Mouse (Mus musculus) intestine, postnatal 0 days (tissue): ENCODE measurements around the gene Gm45618. TPM values are rescaled to one million over a fixed set of nuclear protein-coding genes. Genes with fewer than 3 reads are reported as not detected.
A peak's percentile ranks its signal among the peaks of the same experiment; 100 is the strongest.

Source experiments
- ATAC-seq: fragments of 200-750 bp; cut with Nextera tagmentation; 2 replicates; pipeline ENCODE4 v1.8.0; 2017; ENCODE audit warnings: mild to moderate bottlenecking, moderate TSS enrichment, moderate library complexity
- H3K27ac ChIP-seq: fragments of 300-500 bp; sonication (generic); 2 replicates; pipeline ENCODE4 v1.5.1; 2014; ENCODE audit warnings: mild to moderate bottlenecking, low read depth, low read length, moderate library complexity
- H3K27me3 ChIP-seq: fragments of 300-500 bp; sonication (generic); replicated peaks from 2 replicates; pipeline ENCODE4 v1.6.1; 2014; ENCODE audit warnings: low read length, mixed read lengths; ENCODE audit not compliant: control insufficient read depth, insufficient read depth
- H3K36me3 ChIP-seq: fragments of 300-500 bp; sonication (generic); 2 replicates; pipeline ENCODE4 v1.6.1; 2014; ENCODE audit warnings: mild to moderate bottlenecking, moderate library complexity; ENCODE audit not compliant: control insufficient read depth, insufficient read depth
- H3K4me1 ChIP-seq: fragments of 300-500 bp; sonication (generic); replicated peaks from 2 replicates; pipeline ENCODE4 v1.6.1; 2014; ENCODE audit warnings: antibody characterized with exemption, low read length, mixed read lengths; ENCODE audit not compliant: control insufficient read depth, insufficient read depth
- H3K4me2 ChIP-seq: fragments of 300-500 bp; sonication (generic); replicated peaks from 2 replicates; pipeline ENCODE4 v1.6.1; 2014; ENCODE audit warnings: low read depth, mild to moderate bottlenecking, moderate library complexity
- H3K4me3 ChIP-seq: fragments of 300-500 bp; sonication (generic); 2 replicates; pipeline ENCODE4 v1.5.1; 2014; ENCODE audit warnings: low read depth, low read length
- H3K9ac ChIP-seq: fragments of 300-500 bp; sonication (generic); 2 replicates; pipeline ENCODE4 v1.6.1; 2014; ENCODE audit warnings: mild to moderate bottlenecking, low read depth, low read length
- H3K9me3 ChIP-seq: fragments of 300-500 bp; sonication (generic); 2 replicates; pipeline ENCODE4 v1.6.1; 2016; ENCODE audit warnings: mixed run types; ENCODE audit not compliant: control insufficient read depth
- CTCF ChIP-seq: sonication (generic); IDR thresholded peaks from 2 replicates; pipeline ENCODE4 v1.5.1; 2016; ENCODE audit warnings: low read depth, mild to moderate bottlenecking, control low read depth, antibody characterized with exemption, moderate library complexity
- WGBS: fragments of 180-500 bp; shearing (Covaris S2); extraction: QIAGEN DNeasy Blood & Tissue Kit; methylation state at CpG from one replicate; pipeline ENCODE4 v1.1.7; 2014; 5-methylcytosine and 5-hydroxymethylcytosine counted together
- polyA plus RNA-seq: library from polyadenylated mRNA; unstranded; fragments of >200 nt; fragmentation: Nextera tagmentation; extraction: Ambion mirVana; gene quantifications from 2 replicates; pipeline ENCODE4 v1.2.1, GENCODE M21; 2015

The Gm45618 gene
- polyA plus RNA-seq, 1 experiment from 2014 or later = not detected

- ATAC-seq = no peak
- Histone ChIP-seq H3K27ac (peak overlapping the region; percentile 41; the same call in 1 of the 2 replicates), H3K9me3 (no peaks in the 10 kb centered on the region), H3K4me2 (no peak overlapping the region), H3K27me3 (peaks cover 5% of the 10 kb centered on the region; the same call in 1 of the 2 replicates), H3K36me3 (peaks cover 33% of the 10 kb centered on the region; the same call in 1 of the 2 replicates), H3K4me1 (no peaks in the 10 kb centered on the region), H3K9ac (no peak overlapping the region), H3K4me3 (no peak overlapping the region)
- 40% methylated on average over 12 of the region's 12 CpGs for WGBS
- TF ChIP-seq CTCF = peak; percentile 47
These were observed 36.8 kb downstream of the Gm45618 start for GRCm38 (mm10) chr7:142083588-142084317.

DNA sequence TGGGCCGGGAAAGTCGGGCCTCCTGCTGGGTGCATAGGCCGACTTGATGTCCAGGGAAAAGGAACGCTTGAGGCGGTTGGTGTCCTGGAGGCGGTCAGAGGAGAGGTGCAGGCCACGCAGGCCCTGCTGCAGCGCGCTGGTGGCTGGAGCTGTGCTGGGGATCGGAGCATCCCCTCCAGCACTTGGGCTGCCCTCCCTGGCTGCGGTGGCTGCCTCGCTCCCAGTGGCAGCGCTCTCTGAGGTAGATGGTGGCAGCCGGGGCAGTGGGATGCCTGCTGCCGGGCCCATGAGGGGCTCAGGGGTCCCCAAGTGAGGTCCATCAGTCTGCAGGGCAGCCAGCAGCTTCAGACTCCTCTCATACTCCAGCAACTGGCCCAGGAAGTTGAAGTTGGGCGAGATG is 37.9 kb downstream of the Gm45618 start:
- Histone ChIP-seq H3K4me2 (no peak overlapping the region), H3K9ac (no peak overlapping the region), H3K9me3 (no peaks in the 10 kb centered on the region), H3K36me3 (peaks cover 28% of the 10 kb centered on the region; the same call in 1 of the 2 replicates), H3K4me1 (no peaks in the 10 kb centered on the region), H3K27ac (no peak overlapping the region), H3K27me3 (peaks cover 5% of the 10 kb centered on the region; the same call in 1 of the 2 replicates), H3K4me3 (no peak overlapping the region)
- 67% methylated on average over 16 of the region's 16 CpGs for WGBS
- no peak for TF ChIP-seq CTCF
- no peak for ATAC-seq

- whole genome bisulfite sequencing = 49% methylated on average over 38 of the region's 38 CpGs
- no peak overlapping the region for H3K4me2 ChIP-seq
- peaks cover 27% of the 10 kb centered on the region; the same call in 1 of the 2 replicates for H3K36me3 ChIP-seq
- TF ChIP-seq CTCF = no peak
- H3K9me3 ChIP-seq = no peaks in the 10 kb centered on the region
- H3K9ac ChIP-seq = no peak overlapping the region
- peaks cover 5% of the 10 kb centered on the region; the same call in 1 of the 2 replicates for H3K27me3 ChIP-seq
- no peak for ATAC-seq
- no peak overlapping the region for H3K27ac ChIP-seq
- no peak overlapping the region for H3K4me3 ChIP-seq
- no peaks in the 10 kb centered on the region for H3K4me1 ChIP-seq
These were observed 38.4 kb downstream of the Gm45618 start for GRCm38 (mm10) chr7:142082179-142082578.

DNA sequence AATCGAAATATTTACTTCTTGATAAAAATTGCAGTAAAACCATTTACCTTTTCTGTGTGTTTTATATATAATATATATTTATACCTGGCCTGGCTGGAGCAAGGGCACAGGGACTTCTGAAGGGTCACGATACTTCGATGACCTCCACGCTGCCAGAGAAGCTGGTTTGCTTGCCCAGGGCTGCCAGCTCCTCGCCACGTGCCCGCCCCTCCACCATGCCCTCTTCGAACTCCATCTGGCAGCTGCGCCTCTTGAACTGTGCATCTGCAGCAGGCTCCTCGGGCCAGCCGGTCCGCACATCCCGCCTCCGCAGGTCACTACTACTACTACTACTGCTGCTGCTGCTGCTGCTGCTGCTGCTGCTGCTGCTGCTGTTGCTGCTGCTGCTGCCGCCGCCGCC is 38.8 kb downstream of the Gm45618 start:
- TF ChIP-seq CTCF = no peak
- H3K36me3 ChIP-seq = peaks cover 27% of the 10 kb centered on the region; the same call in 1 of the 2 replicates

DNA sequence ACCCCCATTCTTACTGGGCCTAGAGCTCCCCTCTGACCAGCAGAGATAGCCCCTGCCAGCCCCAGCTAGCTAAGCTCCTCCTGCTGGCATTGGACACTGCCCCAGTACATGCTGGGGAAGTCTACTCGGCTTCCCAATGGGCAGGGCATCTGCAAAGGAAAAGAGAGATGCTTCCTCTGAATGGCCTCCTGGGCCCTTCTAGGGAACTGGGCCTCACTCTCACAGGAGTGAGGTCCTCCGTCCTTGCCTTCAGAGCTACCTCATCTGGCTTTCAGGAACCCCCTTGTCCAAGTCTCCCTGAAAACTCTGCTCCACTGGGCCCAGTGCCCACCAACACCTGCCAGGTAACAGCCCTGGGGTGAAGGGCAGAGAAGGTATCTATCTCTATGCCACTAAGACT is 39.7 kb downstream of the Gm45618 start:
- peaks cover 5% of the 10 kb centered on the region; the same call in 1 of the 2 replicates for H3K27me3 ChIP-seq
- no peak overlapping the region for H3K4me2 ChIP-seq
- H3K9ac ChIP-seq = no peak overlapping the region
- TF ChIP-seq CTCF = no peak
- ATAC-seq = no peak
- H3K36me3 ChIP-seq = peaks cover 24% of the 10 kb centered on the region; the same call in 1 of the 2 replicates
- 63% methylated on average over 2 of the region's 2 CpGs for WGBS
- no peaks in the 10 kb centered on the region for H3K4me1 ChIP-seq
- H3K4me3 ChIP-seq = no peak overlapping the region
- H3K9me3 ChIP-seq = no peaks in the 10 kb centered on the region
- H3K27ac ChIP-seq = no peak overlapping the region

More for the DNA sequence above, 38.8 kb downstream of the Gm45618 start:
- WGBS = 60% methylated on average over 17 of the region's 17 CpGs
- Histone ChIP-seq H3K4me1 (no peaks in the 10 kb centered on the region), H3K27me3 (peaks cover 5% of the 10 kb centered on the region; the same call in 1 of the 2 replicates), H3K27ac (no peak overlapping the region), H3K4me2 (no peak overlapping the region), H3K4me3 (no peak overlapping the region), H3K9me3 (no peaks in the 10 kb centered on the region), H3K9ac (no peak overlapping the region)
- ATAC-seq = no peak

- Histone ChIP-seq H3K27me3 (peaks cover 5% of the 10 kb centered on the region; the same call in 1 of the 2 replicates), H3K4me3 (no peak overlapping the region), H3K9me3 (no peaks in the 10 kb centered on the region), H3K36me3 (peaks cover 24% of the 10 kb centered on the region; the same call in 1 of the 2 replicates), H3K4me1 (no peaks in the 10 kb centered on the region), H3K9ac (no peak overlapping the region), H3K27ac (no peak overlapping the region), H3K4me2 (no peak overlapping the region)
- 60% methylated on average over 5 of the region's 5 CpGs for WGBS
- ATAC-seq = no peak
- no peak for TF ChIP-seq CTCF
These were observed 41.2 kb downstream of the Gm45618 start for GRCm38 (mm10) chr7:142079365-142079764.
